Mouse (Mus musculus): ENCODE results near the gene Eif5b. TPM values are rescaled to one million over a fixed set of nuclear protein-coding genes. Genes with fewer than 3 reads are reported as not detected.

Gene Eif5b
- polyA plus RNA-seq (2012; rRNA removed) = 31.8 and 46.4 TPM in 2 replicates

GRCm38 (mm10) chr1:37997867-37998266, at the start of gene Eif5b, which contains the start of gene Txndc9:
Eif5b (plus strand) TSS chr1:37998010.
Txndc9 (minus strand) TSS chr1:37997893.
- Histone ChIP-seq H3K27me3 (ENCODE audit: control insufficient read depth, insufficient read depth, low read length) (no peaks in the 10 kb centered on the region), H3K27ac (ENCODE audit: control insufficient read depth, insufficient read depth, low read depth, low read length) (peak within 1 kb of the TSS; percentile 97), H3K4me1 (ENCODE audit: control insufficient read depth, insufficient read depth, low read length) (peaks cover 7% of the 10 kb centered on the region; the same call in 1 of the 2 replicates), H3K36me3 (ENCODE audit: control insufficient read depth, insufficient read depth, low read length) (peaks cover 3% of the 10 kb centered on the region), H3K4me3 (ENCODE audit: control insufficient read depth, low read depth, low read length) (peak within 1 kb of the TSS; percentile 95)
- TF ChIP-seq CTCF (IDR thresholded peaks at IDR 0.05; ENCODE audit: control insufficient read depth, insufficient read depth, insufficient replicate concordance, low read depth, low read length) = peak; percentile 26; the same call in 1 of the 2 replicates
- TF ChIP-seq POLR2A (IDR thresholded peaks at IDR 0.05; ENCODE audit: control insufficient read depth, low read depth, low read length) = peak; percentile 80

GRCm38 (mm10) chr1:37948906-37949305, 48.9 kb upstream of the Eif5b start:
- Histone ChIP-seq H3K4me1 (ENCODE audit: control insufficient read depth, insufficient read depth, low read length) (0 out of 2 replicates have a peak, but pooled peaks cover 4% of the 10 kb centered on the region), H3K27me3 (ENCODE audit: control insufficient read depth, insufficient read depth, low read length) (no peaks in the 10 kb centered on the region), H3K27ac (ENCODE audit: control insufficient read depth, insufficient read depth, low read depth, low read length) (no peak overlapping the region), H3K4me3 (ENCODE audit: control insufficient read depth, low read depth, low read length) (no peak overlapping the region), H3K36me3 (ENCODE audit: control insufficient read depth, insufficient read depth, low read length) (no peaks in the 10 kb centered on the region)
- TF ChIP-seq POLR2A (IDR thresholded peaks at IDR 0.05; ENCODE audit: control insufficient read depth, low read depth, low read length) (no peak), CTCF (IDR thresholded peaks at IDR 0.05; ENCODE audit: control insufficient read depth, insufficient read depth, insufficient replicate concordance, low read depth, low read length) (no peak)

- no peak overlapping the region for H3K27ac ChIP-seq (ENCODE audit: control insufficient read depth, insufficient read depth, low read depth, low read length)
- H3K4me1 ChIP-seq (ENCODE audit: control insufficient read depth, insufficient read depth, low read length) = no peaks in the 10 kb centered on the region
- no peak for TF ChIP-seq POLR2A (IDR thresholded peaks at IDR 0.05; ENCODE audit: control insufficient read depth, low read depth, low read length)
- no peak for TF ChIP-seq CTCF (IDR thresholded peaks at IDR 0.05; ENCODE audit: control insufficient read depth, insufficient read depth, insufficient replicate concordance, low read depth, low read length)
- H3K27me3 ChIP-seq (ENCODE audit: control insufficient read depth, insufficient read depth, low read length) = no peaks in the 10 kb centered on the region
- H3K4me3 ChIP-seq (ENCODE audit: control insufficient read depth, low read depth, low read length) = no peak overlapping the region
- no peaks in the 10 kb centered on the region for H3K36me3 ChIP-seq (ENCODE audit: control insufficient read depth, insufficient read depth, low read length)
Measured at GRCm38 (mm10) chr1:37954786-37955185, 43.0 kb upstream of the Eif5b start.

GRCm38 (mm10) chr1:37955251-37955650, 42.6 kb upstream of the Eif5b start:
- Histone ChIP-seq H3K27me3 (ENCODE audit: control insufficient read depth, insufficient read depth, low read length) (no peaks in the 10 kb centered on the region), H3K36me3 (ENCODE audit: control insufficient read depth, insufficient read depth, low read length) (no peaks in the 10 kb centered on the region), H3K4me1 (ENCODE audit: control insufficient read depth, insufficient read depth, low read length) (no peaks in the 10 kb centered on the region), H3K27ac (ENCODE audit: control insufficient read depth, insufficient read depth, low read depth, low read length) (no peak overlapping the region), H3K4me3 (ENCODE audit: control insufficient read depth, low read depth, low read length) (no peak overlapping the region)
- TF ChIP-seq CTCF (IDR thresholded peaks at IDR 0.05; ENCODE audit: control insufficient read depth, insufficient read depth, insufficient replicate concordance, low read depth, low read length) (no peak), POLR2A (IDR thresholded peaks at IDR 0.05; ENCODE audit: control insufficient read depth, low read depth, low read length) (no peak)

GRCm38 (mm10) chr1:37956690-37957431, 40.9 kb upstream of the Eif5b start:
- TF ChIP-seq POLR2A (IDR thresholded peaks at IDR 0.05; ENCODE audit: control insufficient read depth, low read depth, low read length) = no peak
- Histone ChIP-seq H3K4me3 (ENCODE audit: control insufficient read depth, low read depth, low read length) (no peak overlapping the region), H3K27ac (ENCODE audit: control insufficient read depth, insufficient read depth, low read depth, low read length) (no peak overlapping the region), H3K4me1 (ENCODE audit: control insufficient read depth, insufficient read depth, low read length) (no peaks in the 10 kb centered on the region), H3K27me3 (ENCODE audit: control insufficient read depth, insufficient read depth, low read length) (no peaks in the 10 kb centered on the region), H3K36me3 (ENCODE audit: control insufficient read depth, insufficient read depth, low read length) (no peaks in the 10 kb centered on the region)

- no peaks in the 10 kb centered on the region for H3K36me3 ChIP-seq (ENCODE audit: control insufficient read depth, insufficient read depth, low read length)
- H3K4me1 ChIP-seq (ENCODE audit: control insufficient read depth, insufficient read depth, low read length) = no peaks in the 10 kb centered on the region
- H3K27me3 ChIP-seq (ENCODE audit: control insufficient read depth, insufficient read depth, low read length) = no peaks in the 10 kb centered on the region
- H3K27ac ChIP-seq (ENCODE audit: control insufficient read depth, insufficient read depth, low read depth, low read length) = no peak within 1 kb of the TSS
- no peak for TF ChIP-seq CTCF (IDR thresholded peaks at IDR 0.05; ENCODE audit: control insufficient read depth, insufficient read depth, insufficient replicate concordance, low read depth, low read length)
- TF ChIP-seq POLR2A (IDR thresholded peaks at IDR 0.05; ENCODE audit: control insufficient read depth, low read depth, low read length) = no peak
- no peak within 1 kb of the TSS for H3K4me3 ChIP-seq (ENCODE audit: control insufficient read depth, low read depth, low read length)
Measured at GRCm38 (mm10) chr1:37957659-37958058, 40.2 kb upstream of the Eif5b start, which contains the start of gene Lyg1. Lyg1 (minus strand) TSS chr1:37957759.

- Histone ChIP-seq H3K4me1 (ENCODE audit: control insufficient read depth, insufficient read depth, low read length) (no peaks in the 10 kb centered on the region), H3K27ac (ENCODE audit: control insufficient read depth, insufficient read depth, low read depth, low read length) (no peak overlapping the region), H3K4me3 (ENCODE audit: control insufficient read depth, low read depth, low read length) (no peak overlapping the region), H3K27me3 (ENCODE audit: control insufficient read depth, insufficient read depth, low read length) (no peaks in the 10 kb centered on the region), H3K36me3 (ENCODE audit: control insufficient read depth, insufficient read depth, low read length) (no peaks in the 10 kb centered on the region)
- TF ChIP-seq POLR2A (IDR thresholded peaks at IDR 0.05; ENCODE audit: control insufficient read depth, low read depth, low read length) = no peak
- no peak for TF ChIP-seq CTCF (IDR thresholded peaks at IDR 0.05; ENCODE audit: control insufficient read depth, insufficient read depth, insufficient replicate concordance, low read depth, low read length)
Measured at GRCm38 (mm10) chr1:37958516-37958915, 39.3 kb upstream of the Eif5b start.

Data from testis, adult 2 months (tissue).